Mouse (Mus musculus) left cerebral cortex, adult 8-10 months (tissue): ENCODE measurements around the gene Eif1b. TPM values are rescaled to one million over a fixed set of nuclear protein-coding genes. Genes with fewer than 3 reads are reported as not detected.
A peak's percentile ranks its signal among the peaks of the same experiment; 100 is the strongest.

ENCODE experiments used
- DNase-seq, 2 experiments: peaks; one replicate each; pipeline ENCODE4 v3.0.0; 2022; ENCODE audit warnings: low spot score in 2 of 2
- total RNA-seq, 4 experiments: library from RNA; stranded (reverse); gene quantifications; 2 replicates each; pipeline ENCODE4 v1.2.4; 2022

The Eif1b gene
- 100 to 1,000 TPM; 140 to 164 (median 154) TPM for total RNA-seq

- no peak for DNase-seq
Measured at GRCm38 (mm10) chr9:120492010-120492399, at the start of gene Eif1b. Eif1b (plus strand) TSS chr9:120492232.

GRCm38 (mm10) chr9:120444642-120445041 lies 47.4 kb upstream of the Eif1b start:
- no peak for DNase-seq

- no peak for DNase-seq
Measured at GRCm38 (mm10) chr9:120449696-120450329, 42.2 kb upstream of the Eif1b start.

DNA sequence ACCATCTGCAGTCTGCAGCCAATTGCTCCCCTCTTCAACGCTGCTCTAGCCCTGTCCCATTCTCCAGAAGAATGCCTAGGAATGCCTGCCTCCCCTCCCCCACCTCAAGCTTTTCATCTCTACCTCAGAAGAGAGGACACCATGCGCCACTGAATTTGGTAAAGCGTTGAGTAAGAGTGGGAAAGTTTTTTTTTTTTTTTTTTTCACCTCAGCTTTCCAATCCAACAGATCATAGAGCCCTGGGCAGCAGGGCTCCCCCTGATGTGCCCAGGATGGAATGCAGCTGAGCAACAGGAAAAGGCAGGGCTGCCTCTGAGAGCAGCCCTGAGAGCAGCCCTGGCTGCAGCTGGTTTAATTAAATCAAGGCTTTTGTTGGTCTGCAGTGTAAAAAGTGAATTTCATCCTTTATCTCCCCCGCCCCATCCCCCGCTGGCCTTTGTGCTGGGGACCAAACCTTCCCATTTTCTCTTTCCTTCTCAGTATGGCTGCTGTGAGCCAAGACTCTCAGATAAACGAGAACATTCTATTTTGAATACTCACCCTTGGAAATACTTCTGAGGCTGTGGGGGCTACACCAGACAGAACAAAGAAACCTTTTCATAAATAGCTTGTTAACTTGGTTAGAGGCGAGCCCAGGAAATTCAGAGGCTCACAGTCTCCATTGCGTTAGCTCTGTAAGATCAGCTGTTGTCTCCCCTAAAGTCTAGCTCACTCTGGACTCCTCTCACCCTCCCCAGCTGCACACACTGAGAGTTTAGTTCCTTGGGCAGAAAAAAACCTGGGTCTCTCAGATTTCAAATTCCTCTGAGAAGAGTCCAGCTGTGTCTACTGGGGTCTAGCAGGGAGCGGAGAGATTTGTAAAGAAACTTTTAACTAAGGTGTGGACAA lies 36.0 kb upstream of the Eif1b start:
- no peak for DNase-seq

GRCm38 (mm10) chr9:120470431-120470830 lies 21.6 kb upstream of the Eif1b start:
- no peak for DNase-seq

DNA sequence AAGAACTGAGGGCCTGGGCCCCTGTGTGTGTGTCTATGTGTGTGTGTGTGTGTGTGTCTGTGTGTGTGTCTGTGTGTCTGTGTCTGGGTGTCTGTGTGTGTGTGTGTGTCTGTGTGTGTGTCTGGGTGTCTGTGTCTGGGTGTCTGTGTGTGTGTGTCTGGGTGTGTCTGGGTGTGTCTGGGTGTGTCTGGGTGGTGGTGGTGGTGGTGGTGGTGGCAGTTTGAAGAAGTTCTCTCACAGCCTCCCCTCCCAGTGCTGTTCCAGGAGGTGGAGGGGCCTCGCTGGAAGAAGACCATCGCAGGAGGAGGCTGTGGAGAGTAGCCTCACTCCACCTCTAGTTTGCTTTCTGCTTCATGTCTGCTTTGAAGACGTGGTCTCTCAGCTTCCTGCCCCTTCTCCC lies 10.4 kb upstream of the Eif1b start:
- no peak for DNase-seq

DNA sequence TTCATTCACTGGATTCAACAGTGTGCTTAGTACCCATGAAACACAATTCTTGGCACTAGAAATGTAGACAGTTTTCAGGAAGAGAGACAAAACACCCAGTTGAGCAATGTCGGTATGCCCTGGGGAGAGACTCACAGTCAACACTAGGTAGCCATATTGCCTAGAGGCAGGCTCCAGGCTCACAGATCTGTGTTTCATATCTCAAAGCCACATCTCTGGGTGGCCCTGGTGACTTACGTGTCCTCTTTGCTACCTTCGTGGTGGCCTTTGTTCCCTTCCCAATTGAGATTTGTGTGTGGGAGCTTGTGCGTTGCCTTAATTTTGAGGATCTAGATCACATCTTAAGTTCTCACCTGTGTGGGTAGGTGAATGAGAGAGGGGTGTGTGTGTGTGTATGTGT lies 9.7 kb upstream of the Eif1b start:
- DNase-seq, result no peak

DNA sequence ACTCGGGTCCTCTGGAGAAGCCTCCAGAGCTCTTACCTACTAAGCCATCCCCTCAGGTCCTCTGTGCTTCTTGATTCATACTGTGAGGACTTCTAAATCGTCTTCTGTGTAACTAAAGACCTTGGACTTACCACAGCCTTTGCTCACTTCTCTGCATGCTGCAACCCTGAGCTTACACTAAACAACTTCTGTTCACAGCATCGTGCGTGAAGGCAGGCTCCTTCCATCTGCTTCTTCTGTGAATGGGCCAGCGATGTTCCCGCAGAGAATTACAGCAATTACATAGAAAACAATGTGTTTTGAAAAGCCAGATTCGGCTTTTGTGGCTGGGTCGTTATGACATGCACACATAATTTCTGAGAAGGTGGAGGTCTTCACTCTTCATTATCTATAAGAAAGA lies 8.9 kb upstream of the Eif1b start:
- DNase-seq, result no peak

DNA sequence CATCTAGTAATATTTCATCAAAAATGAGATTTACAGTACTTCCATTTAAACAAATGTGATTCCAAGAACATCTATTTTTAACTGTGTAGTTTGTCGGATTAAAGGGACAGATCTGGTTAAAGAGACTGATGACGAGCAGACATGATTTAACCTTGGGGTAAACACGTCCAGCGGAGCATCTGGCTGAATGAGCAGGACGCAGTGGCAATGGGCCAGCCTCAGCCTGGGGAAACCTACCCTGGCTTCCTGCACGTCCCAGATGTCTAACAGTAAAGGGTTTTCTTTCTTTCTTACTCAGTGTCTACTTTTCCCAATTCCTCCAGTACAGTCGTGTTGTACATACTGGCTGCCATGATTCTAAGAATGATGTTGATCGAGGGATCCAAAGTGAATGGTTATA lies 5.0 kb upstream of the Eif1b start:
- no peak for DNase-seq

DNA sequence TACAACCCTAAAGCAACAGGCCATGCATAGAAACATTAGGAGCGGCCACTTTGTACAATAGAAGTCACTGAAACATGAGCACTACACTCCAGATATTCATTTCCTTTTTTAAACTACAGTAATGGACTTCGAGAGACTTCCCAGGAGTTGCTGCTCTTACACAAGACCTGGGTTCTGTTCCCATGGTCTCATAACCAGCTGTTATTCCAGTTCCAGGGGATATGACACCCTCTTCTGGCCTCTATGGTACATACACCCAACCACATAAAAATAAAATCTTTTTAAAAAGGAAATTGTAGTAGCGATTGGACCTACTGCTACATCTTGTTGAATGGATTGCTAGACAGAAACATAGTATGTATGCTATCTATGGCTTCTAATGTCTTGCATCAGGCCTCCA lies 523 bp upstream of the Eif1b start:
- no peak for DNase-seq

- DNase-seq, result peak; percentile 67 to 75
Measured at GRCm38 (mm10) chr9:120492400-120493351, 644 bp downstream of the Eif1b start.

GRCm38 (mm10) chr9:120493781-120494180 lies 1.7 kb downstream of the Eif1b start:
- no peak for DNase-seq

DNA sequence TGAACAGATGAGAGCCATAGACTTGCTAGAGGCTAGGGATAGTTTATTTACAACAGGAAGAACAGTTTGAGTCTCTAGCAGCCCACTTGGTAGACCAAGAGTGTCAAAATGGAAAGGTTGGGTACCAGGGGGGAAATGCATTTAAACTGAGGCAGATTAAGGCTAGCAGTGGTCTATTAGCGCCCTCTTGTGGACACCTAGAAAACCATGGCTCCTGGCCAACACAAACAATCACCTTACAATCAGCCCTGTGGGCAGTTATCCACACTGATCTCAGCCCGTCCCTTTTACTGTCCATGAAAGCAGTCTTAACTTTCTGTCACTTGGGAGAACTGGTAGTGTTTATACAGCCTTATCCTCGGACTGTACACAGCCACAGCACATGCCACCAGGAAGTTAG lies 4.7 kb downstream of the Eif1b start:
- peak in 1 of 2 experiments; percentile 56 for DNase-seq

DNA sequence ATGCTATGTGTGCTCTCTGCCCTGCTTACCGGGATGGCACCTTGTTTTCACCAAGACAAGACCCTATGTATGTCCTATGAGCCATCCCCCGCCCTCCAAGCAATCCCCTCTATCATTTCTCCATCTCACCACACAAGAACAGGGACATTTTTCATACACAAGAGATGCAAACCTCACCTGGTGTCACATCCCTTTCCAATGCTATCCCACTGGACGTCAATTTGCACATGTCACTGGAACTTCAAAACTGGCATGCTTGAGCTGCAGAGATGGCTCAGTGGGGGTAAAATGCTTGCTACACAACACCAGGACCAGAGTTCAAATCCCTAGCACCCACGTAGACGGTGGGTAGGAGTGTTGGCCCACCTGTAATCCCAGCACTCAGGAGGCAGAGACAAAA lies 6.0 kb downstream of the Eif1b start:
- DNase-seq, result no peak

DNA sequence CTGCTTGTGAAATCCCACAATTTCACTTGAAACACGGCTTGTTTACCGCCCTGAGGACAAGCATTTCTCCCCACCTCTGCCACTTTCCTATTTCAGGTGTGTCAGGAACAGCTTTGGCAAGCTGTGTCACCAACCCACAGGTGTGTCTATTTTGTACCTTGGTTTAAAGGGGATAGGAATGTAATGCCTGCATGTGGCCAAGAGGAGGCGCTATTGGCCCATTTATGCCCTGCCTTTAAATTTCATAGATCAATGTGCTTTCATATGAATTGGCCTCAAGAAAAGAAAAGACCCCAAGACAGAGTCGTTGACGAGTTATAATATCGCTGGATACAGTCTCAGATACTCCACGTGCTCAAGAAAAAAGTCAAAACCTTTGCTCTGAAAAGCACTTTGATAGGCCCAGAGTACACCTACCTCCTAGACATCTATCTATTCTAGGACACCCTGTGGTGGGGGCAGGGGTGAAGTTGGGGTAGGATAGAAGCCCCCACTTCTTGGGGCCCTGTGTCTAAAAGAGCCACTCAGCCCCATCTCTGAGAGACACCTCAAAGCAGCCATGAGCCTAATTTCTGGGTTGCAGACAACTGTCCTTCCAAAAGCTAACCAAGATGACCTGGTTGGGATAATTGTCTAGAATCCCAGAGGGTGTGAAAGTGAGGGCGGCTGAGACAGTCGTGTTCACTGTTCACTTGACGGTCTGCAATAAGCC lies 9.3 kb downstream of the Eif1b start:
- no peak for DNase-seq

GRCm38 (mm10) chr9:120502013-120502412 lies 10.0 kb downstream of the Eif1b start:
- peak in 1 of 2 experiments; percentile 74 for DNase-seq

DNA sequence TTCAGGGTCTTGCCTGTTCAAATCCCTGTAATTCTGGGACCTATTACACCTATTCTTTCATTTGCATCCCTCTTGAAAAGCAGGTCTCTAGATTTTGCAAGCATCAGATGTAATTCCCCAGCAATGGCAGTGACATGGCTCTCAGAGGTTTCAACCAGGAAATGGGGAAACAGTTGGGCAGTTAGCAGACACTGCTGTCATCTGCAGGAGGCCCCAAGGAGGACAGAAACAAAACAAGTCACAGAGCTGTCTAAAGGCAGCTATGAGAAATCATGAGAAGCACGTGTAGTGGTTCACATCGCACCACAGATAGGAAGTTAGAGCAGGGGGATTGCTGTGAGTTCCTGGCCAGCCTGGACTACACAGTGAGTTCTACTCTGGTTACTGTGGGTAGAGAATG lies 12.4 kb downstream of the Eif1b start:
- no peak for DNase-seq

GRCm38 (mm10) chr9:120511781-120512180 lies 19.7 kb downstream of the Eif1b start:
- peak in 1 of 2 experiments; percentile 26 for DNase-seq

GRCm38 (mm10) chr9:120516720-120517119 lies 24.7 kb downstream of the Eif1b start:
- DNase-seq, result no peak

GRCm38 (mm10) chr9:120518946-120519345 lies 26.9 kb downstream of the Eif1b start:
- no peak for DNase-seq
